ENCODE assay signal across 25 mouse cellular contexts in the genomic region with DNA sequence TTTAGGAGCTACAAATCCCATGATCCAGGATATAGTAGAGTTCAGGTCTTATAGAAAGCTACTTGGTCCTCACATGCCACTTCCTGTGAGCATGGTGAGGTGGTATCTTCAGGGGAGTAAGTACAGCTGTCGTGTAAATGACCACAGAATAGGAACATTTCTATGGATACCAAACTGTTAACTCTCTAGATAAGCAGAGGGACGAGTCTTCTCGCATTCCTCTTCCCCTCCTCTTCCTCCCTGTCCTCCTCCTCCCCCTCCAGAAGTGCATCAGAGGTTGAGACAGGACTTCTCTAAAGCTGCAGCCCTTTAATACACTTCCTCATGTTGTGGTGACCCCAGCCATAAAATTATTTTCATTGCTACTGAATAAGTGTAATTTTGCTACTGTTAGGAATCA.
"Had no signal": no experiment of that assay in that cellular context is flagged by ENCODE, and none has a peak within 500 bp of the region (broad histone marks: within the 10 kb centered on the region; RNA-seq: fewer than 3 reads in every experiment).

No protein-coding gene starts in this region.

- H3K27ac ChIP-seq: layer of hippocampus, adult 2 months; limb, embryonic 12.5 days; limb, embryonic 15.5 days; liver, embryonic 14.5 days; macrophage; midbrain, embryonic 10.5 days; midbrain, embryonic 13.5 days; neural tube, embryonic 13.5 days; stomach, embryonic 15.5 days had no signal

- H3K27me3 ChIP-seq: limb, embryonic 15.5 days; neural tube, embryonic 13.5 days; stomach, embryonic 15.5 days had no signal

- H3K4me3 ChIP-seq: layer of hippocampus, adult 2 months; limb, embryonic 12.5 days; limb, embryonic 15.5 days; midbrain, embryonic 10.5 days; midbrain, embryonic 13.5 days; myocyte; neural tube, embryonic 13.5 days; stomach, embryonic 15.5 days had no signal

- H3K4me1 ChIP-seq: limb, embryonic 12.5 days; limb, embryonic 15.5 days; midbrain, embryonic 10.5 days; midbrain, embryonic 13.5 days; neural tube, embryonic 13.5 days; stomach, embryonic 15.5 days had no signal

- H3K9me3 ChIP-seq: limb, embryonic 12.5 days; limb, embryonic 15.5 days; midbrain, embryonic 10.5 days; midbrain, embryonic 13.5 days; neural tube, embryonic 13.5 days; stomach, embryonic 15.5 days had no signal

- DNase-seq: kidney, adult 18-20 months; kidney, adult 9 months; kidney, postnatal 25 days; layer of hippocampus, adult 9-11 months; left cerebral cortex, postnatal 4 days; liver, postnatal 0 days; lung, embryonic 14.5 days; retina, postnatal 1 day; right cerebral cortex, postnatal 25 days; spleen, adult 18-20 months; thymus, adult 2 months; thymus, postnatal 25 days had no signal

- ATAC-seq: intestine, embryonic 16.5 days; liver, postnatal 0 days; lung, postnatal 0 days; midbrain, embryonic 13.5 days; midbrain, embryonic 16.5 days had no signal

- H3K36me3 ChIP-seq: limb, embryonic 12.5 days; limb, embryonic 15.5 days; midbrain, embryonic 10.5 days; midbrain, embryonic 13.5 days; neural tube, embryonic 13.5 days; stomach, embryonic 15.5 days had no signal

- H3K9ac ChIP-seq: limb, embryonic 12.5 days; limb, embryonic 15.5 days; liver, embryonic 14.5 days; liver, postnatal 0 days; lung, embryonic 14.5 days; midbrain, embryonic 13.5 days; neural tube, embryonic 13.5 days; stomach, embryonic 15.5 days had no signal
